ENCODE assay signal across 14 mouse cellular contexts in genomic region chr4:46736910-46737511, GRCm38 (mm10).
DNase-seq lines count a peak whose midpoint lies in the region; ATAC-seq lines count a peak whose summit lies in the region.
"Had no signal": no experiment of that assay in that cellular context is flagged by ENCODE, and none has a peak within 500 bp of the region (broad histone marks: within the 10 kb centered on the region; RNA-seq: fewer than 3 reads in every experiment).

No protein-coding gene starts in this region.

- peaks cover 37% of the 10 kb centered on the region for H3K4me1 ChIP-seq in neural tube, embryonic 13.5 days (replicated peaks)
- peaks cover 14% of the 10 kb centered on the region; the same call in 1 of the 2 replicates for H3K4me1 ChIP-seq in neural tube, embryonic 14.5 days (ENCODE audit: control insufficient read depth, insufficient read depth, low read length)
- H3K4me1 ChIP-seq in intestine, embryonic 16.5 days (ENCODE audit: control insufficient read depth, insufficient read depth, low read length) = no peaks in the 10 kb centered on the region
- H3K4me1 ChIP-seq: heart, embryonic 15.5 days had no signal

- H3K4me3 ChIP-seq in neural tube, embryonic 13.5 days = no peak overlapping the region
- no peak overlapping the region for H3K4me3 ChIP-seq in neural tube, embryonic 14.5 days (ENCODE audit: low read depth, low read length)
- no peak overlapping the region for H3K4me3 ChIP-seq in intestine, embryonic 16.5 days (ENCODE audit: low read length)
- H3K4me3 ChIP-seq: heart, embryonic 15.5 days had no signal

- H3K27me3 ChIP-seq in neural tube, embryonic 13.5 days = peaks cover 6% of the 10 kb centered on the region; the same call in 1 of the 2 replicates
- H3K27me3 ChIP-seq in neural tube, embryonic 14.5 days (ENCODE audit: control insufficient read depth, insufficient read depth, low read length) = no peaks in the 10 kb centered on the region
- no peaks in the 10 kb centered on the region for H3K27me3 ChIP-seq in intestine, embryonic 16.5 days (replicated peaks; ENCODE audit: control insufficient read depth, insufficient read depth, low read length)

- H3K4me2 ChIP-seq in neural tube, embryonic 13.5 days = no peak overlapping the region
- H3K4me2 ChIP-seq in neural tube, embryonic 14.5 days (ENCODE audit: low read depth, low read length) = no peak overlapping the region
- H3K4me2 ChIP-seq in intestine, embryonic 16.5 days (ENCODE audit: low read depth, low read length) = no peak overlapping the region
- H3K4me2 ChIP-seq: heart, embryonic 15.5 days had no signal

- no peaks in the 10 kb centered on the region for H3K36me3 ChIP-seq in neural tube, embryonic 13.5 days
- H3K36me3 ChIP-seq in neural tube, embryonic 14.5 days (ENCODE audit: control insufficient read depth, insufficient read depth, low read length) = no peaks in the 10 kb centered on the region
- H3K36me3 ChIP-seq in intestine, embryonic 16.5 days (ENCODE audit: control insufficient read depth, insufficient read depth, low read length) = no peaks in the 10 kb centered on the region
- H3K36me3 ChIP-seq: G1E; heart, embryonic 15.5 days had no signal

- no peak overlapping the region for H3K9ac ChIP-seq in neural tube, embryonic 13.5 days
- H3K9ac ChIP-seq in neural tube, embryonic 14.5 days (replicated peaks; ENCODE audit: low read depth, low read length) = no peak overlapping the region
- H3K9ac ChIP-seq in intestine, embryonic 16.5 days (ENCODE audit: low read depth, low read length) = no peak overlapping the region
- H3K9ac ChIP-seq: heart, embryonic 15.5 days had no signal

- no peaks in the 10 kb centered on the region for H3K9me3 ChIP-seq in neural tube, embryonic 13.5 days
- no peaks in the 10 kb centered on the region for H3K9me3 ChIP-seq in neural tube, embryonic 14.5 days (ENCODE audit: control insufficient read depth, low read length)
- no peaks in the 10 kb centered on the region for H3K9me3 ChIP-seq in intestine, embryonic 16.5 days (ENCODE audit: control insufficient read depth, low read length)
- H3K9me3 ChIP-seq: heart, embryonic 15.5 days had no signal

- 0 out of 2 replicates have a peak overlapping the region, but pooled peaks have one; percentile 9 for H3K27ac ChIP-seq in neural tube, embryonic 13.5 days (replicated peaks)
- 0 out of 2 replicates have a peak overlapping the region, but pooled peaks have one; percentile 5 for H3K27ac ChIP-seq in neural tube, embryonic 14.5 days (ENCODE audit: low read depth, low read length)
- H3K27ac ChIP-seq in intestine, embryonic 16.5 days (ENCODE audit: low read length) = no peak overlapping the region
- H3K27ac ChIP-seq: heart, embryonic 15.5 days had no signal

- no peak for ATAC-seq in neural tube, embryonic 13.5 days (ENCODE audit: low read depth)
- ATAC-seq in common myeloid progenitor, adult 5-6 weeks (replicated peaks; ENCODE audit: low read depth, poor library complexity, severe bottlenecking) = peak; percentile 77
- no peak for ATAC-seq in neural tube, embryonic 14.5 days (ENCODE audit: low read depth)
- no peak for ATAC-seq in intestine, embryonic 16.5 days

- 41% methylated on average over 9 of the region's 9 CpGs for WGBS in neural tube, embryonic 13.5 days
- 34% methylated on average over 9 of the region's 9 CpGs for WGBS in neural tube, embryonic 14.5 days
- 37% methylated on average over 9 of the region's 9 CpGs for WGBS in intestine, embryonic 16.5 days

- DNase-seq in neural tube, embryonic 10.5 days (ENCODE audit: extremely low spot score, low spot score) = no peak
- DNase-seq in brain, adult 2 months (ENCODE audit: low read depth, low spot score) = peak; percentile 75
- DNase-seq in urinary bladder, postnatal 10 days (ENCODE audit: low spot score) = no peak
- DNase-seq: embryo, embryonic 11 days; gastrocnemius, postnatal 10 days; kidney, adult 18-20 months; lung, adult 18-20 months; thymus, postnatal 14 days had no signal
